Mouse (Mus musculus) embryonic facial prominence, embryonic 14.5 days (tissue): ENCODE results near the gene Fra10ac1. TPM values are rescaled to one million over a fixed set of nuclear protein-coding genes. Genes with fewer than 3 reads are reported as not detected.

Experiments used
- ATAC-seq: fragments of 200-750 bp; cut with Nextera tagmentation; 2 replicates; pipeline ENCODE4 v1.8.0; 2017; ENCODE audit warnings: low read depth, moderate number of reproducible peaks, moderate TSS enrichment
- DNase-seq: peaks from one replicate; pipeline ENCODE4 v3.0.0-alpha.2; 2015; ENCODE audit warnings: low spot score
- H3K27ac ChIP-seq: fragments of 300-500 bp; sonication (generic); replicated peaks from 2 replicates; pipeline ENCODE4 v1.5.1; 2014; ENCODE audit warnings: low read depth, mild to moderate bottlenecking, low read length, moderate library complexity
- H3K27me3 ChIP-seq: fragments of 300-500 bp; sonication (generic); replicated peaks from 2 replicates; pipeline ENCODE4 v1.6.1; 2014; ENCODE audit warnings: low read length; ENCODE audit not compliant: control insufficient read depth, insufficient read depth
- H3K36me3 ChIP-seq: fragments of 300-500 bp; sonication (generic); 2 replicates; pipeline ENCODE4 v1.6.1; 2014; ENCODE audit warnings: low read length, mixed read lengths; ENCODE audit not compliant: control insufficient read depth, insufficient read depth
- H3K4me1 ChIP-seq: fragments of 300-500 bp; sonication (generic); 2 replicates; pipeline ENCODE4 v1.6.1; 2014; ENCODE audit warnings: antibody characterized with exemption, low read length; ENCODE audit not compliant: control insufficient read depth, insufficient read depth
- H3K4me2 ChIP-seq: fragments of 300-500 bp; sonication (generic); 2 replicates; pipeline ENCODE4 v1.6.1; 2014; ENCODE audit warnings: low read depth, mild to moderate bottlenecking, low read length, moderate library complexity, mixed read lengths
- H3K4me3 ChIP-seq: fragments of 300-500 bp; sonication (generic); 2 replicates; pipeline ENCODE4 v1.5.1; 2014; ENCODE audit warnings: low read depth, mild to moderate bottlenecking, low read length
- H3K9ac ChIP-seq: fragments of 300-500 bp; sonication (generic); 2 replicates; pipeline ENCODE4 v1.6.1; 2014; ENCODE audit warnings: low read depth, mild to moderate bottlenecking, low read length, moderate library complexity, mixed read lengths
- H3K9me3 ChIP-seq: fragments of 300-500 bp; sonication (generic); 2 replicates; pipeline ENCODE4 v1.6.1; 2016; ENCODE audit warnings: low read length; ENCODE audit not compliant: control insufficient read depth
- WGBS: fragments of 180-500 bp; shearing (Covaris S2); extraction: QIAGEN DNeasy Blood & Tissue Kit; methylation state at CpG from one replicate; pipeline ENCODE4 v1.1.7; 2014; 5-methylcytosine and 5-hydroxymethylcytosine counted together
- polyA plus RNA-seq: library from polyadenylated mRNA; unstranded; fragments of >200 nt; fragmentation: Nextera tagmentation; extraction: Ambion mirVana; gene quantifications from 2 replicates; pipeline ENCODE4 v1.2.1, GENCODE M21; 2014

The Fra10ac1 gene
- polyA plus RNA-seq, 1 experiment from 2014 or later, result 26.0 TPM

DNA sequence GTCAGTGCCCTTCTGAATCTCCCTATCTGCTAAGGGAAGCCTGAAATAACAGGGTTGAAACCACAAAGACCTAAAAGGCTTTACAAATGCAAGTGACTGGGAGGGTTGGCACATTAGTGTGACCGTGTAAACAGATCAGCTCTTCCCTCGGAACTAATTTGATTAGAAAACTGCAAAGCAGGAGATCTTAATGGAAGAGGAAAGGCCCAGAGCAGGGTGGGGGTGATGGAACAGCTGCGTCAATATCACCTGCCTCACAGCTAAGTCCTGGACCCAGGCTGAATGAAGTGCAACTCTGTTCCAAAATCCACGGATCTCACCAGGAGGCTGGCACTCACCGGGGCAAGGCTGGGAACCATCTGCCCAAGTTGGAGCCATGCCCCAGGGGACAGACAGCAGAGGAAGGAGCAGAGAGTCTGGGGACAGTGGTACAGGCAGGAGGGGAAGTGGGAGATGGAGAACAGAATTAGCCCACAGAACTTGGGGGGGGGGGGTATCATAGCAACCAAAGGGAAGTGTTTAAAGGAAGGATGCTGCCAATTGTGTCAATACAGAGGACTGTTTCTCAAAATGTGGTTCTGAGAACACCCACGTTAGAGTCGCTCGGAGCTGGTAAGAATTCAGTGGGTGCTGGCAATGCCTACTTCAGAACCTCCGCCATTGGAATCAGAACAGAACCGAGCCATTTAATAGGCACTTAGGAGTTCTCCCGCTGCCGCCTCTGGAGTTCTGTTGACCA, 14.4 kb upstream of the Fra10ac1 start:
- no peak overlapping the region for H3K4me2 ChIP-seq
- no peak overlapping the region for H3K27ac ChIP-seq
- WGBS, result 67% methylated on average over 12 of the region's 12 CpGs
- DNase-seq, result peak; percentile 33
- no peak overlapping the region for H3K4me3 ChIP-seq
- no peak overlapping the region for H3K9ac ChIP-seq
- H3K4me1 ChIP-seq, result no peaks in the 10 kb centered on the region
- ATAC-seq, result peak; percentile 39
- no peaks in the 10 kb centered on the region for H3K9me3 ChIP-seq
- no peaks in the 10 kb centered on the region for H3K36me3 ChIP-seq
- H3K27me3 ChIP-seq, result no peaks in the 10 kb centered on the region

DNA sequence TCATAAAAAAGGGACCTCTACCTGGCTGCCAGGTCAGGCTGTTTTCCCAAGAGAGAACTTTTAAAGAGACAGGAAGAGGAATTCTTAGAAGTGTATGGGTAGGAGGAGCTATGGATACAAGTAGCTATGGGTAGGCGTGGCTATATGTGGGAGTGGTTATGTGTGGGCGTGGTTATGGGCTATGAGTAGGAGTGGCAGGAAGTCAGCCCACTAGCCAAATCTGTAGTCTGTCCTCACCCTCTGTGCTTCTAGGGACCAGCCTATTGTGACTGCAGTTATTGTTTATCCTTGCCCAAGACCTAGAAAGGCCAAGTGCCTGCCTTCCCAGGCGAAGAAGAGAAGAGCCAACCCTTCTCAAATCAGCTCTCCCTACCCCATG, 13.9 kb upstream of the Fra10ac1 start:
- 52% methylated on average over 3 of the region's 3 CpGs for WGBS
- peak; percentile 24 for DNase-seq
- H3K4me3 ChIP-seq, result no peak overlapping the region

DNA sequence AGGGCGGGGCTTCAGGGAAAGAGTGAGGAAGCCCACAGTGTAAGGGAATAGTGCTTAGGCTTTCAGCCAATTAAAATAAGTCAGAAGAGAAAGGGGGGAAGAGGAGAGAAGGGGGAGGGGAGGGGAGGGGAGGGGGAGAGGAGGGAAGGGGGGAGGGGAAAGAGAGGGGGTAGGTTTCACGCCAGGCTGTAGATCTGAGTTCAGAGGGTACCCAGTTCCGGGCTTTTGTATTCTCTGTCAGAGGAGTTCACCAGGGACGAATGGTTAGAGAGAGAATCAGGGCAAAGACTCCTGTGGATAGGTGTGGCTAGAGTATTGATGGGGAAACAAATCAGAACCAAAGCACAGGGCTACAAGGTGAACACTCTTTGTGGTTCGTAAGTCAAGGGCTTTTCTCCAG, 12.6 kb upstream of the Fra10ac1 start:
- DNase-seq (no peak), ATAC-seq (no peak)
- Histone ChIP-seq H3K4me2 (no peak overlapping the region), H3K27ac (no peak overlapping the region), H3K9me3 (no peaks in the 10 kb centered on the region), H3K4me3 (no peak overlapping the region), H3K4me1 (no peaks in the 10 kb centered on the region), H3K27me3 (no peaks in the 10 kb centered on the region), H3K9ac (no peak overlapping the region), H3K36me3 (no peaks in the 10 kb centered on the region)
- 80% methylated on average over 5 of the region's 5 CpGs for WGBS

More for the DNA sequence above, 13.9 kb upstream of the Fra10ac1 start:
- no peaks in the 10 kb centered on the region for H3K9me3 ChIP-seq
- H3K27ac ChIP-seq, result no peak overlapping the region
- no peaks in the 10 kb centered on the region for H3K4me1 ChIP-seq
- no peaks in the 10 kb centered on the region for H3K27me3 ChIP-seq
- ATAC-seq, result peak; percentile 58
- no peak overlapping the region for H3K9ac ChIP-seq
- H3K4me2 ChIP-seq, result no peak overlapping the region
- H3K36me3 ChIP-seq, result no peaks in the 10 kb centered on the region

DNA sequence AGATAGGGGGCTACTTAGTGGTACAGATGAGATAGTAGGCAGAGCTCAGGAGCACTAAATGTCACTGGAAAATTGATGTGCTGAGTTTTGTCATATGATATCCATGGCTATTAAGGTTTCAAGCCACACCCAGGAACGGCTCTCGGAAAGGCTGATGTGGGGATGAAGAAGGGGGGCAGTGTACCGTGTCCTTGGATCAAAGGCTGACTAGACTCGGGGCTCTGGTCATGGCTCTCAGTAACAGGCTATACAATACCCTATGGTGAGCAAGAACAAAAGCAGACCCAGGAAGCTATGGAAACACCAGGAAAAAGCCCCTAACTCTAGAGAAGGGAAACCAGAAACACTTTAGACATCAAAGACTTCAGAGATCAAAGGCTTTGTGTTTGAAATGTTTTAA, 8.6 kb upstream of the Fra10ac1 start:
- Histone ChIP-seq H3K27ac (no peak overlapping the region), H3K36me3 (no peaks in the 10 kb centered on the region), H3K27me3 (no peaks in the 10 kb centered on the region), H3K4me3 (no peak overlapping the region), H3K4me1 (no peaks in the 10 kb centered on the region), H3K4me2 (no peak overlapping the region), H3K9ac (no peak overlapping the region), H3K9me3 (0 out of 2 replicates have a peak, but pooled peaks cover 3% of the 10 kb centered on the region)
- ATAC-seq, result 0 out of 2 replicates have a peak, but pooled peaks have one; percentile 12
- WGBS, result 16% methylated on average over 4 of the region's 4 CpGs
- DNase-seq, result no peak

DNA sequence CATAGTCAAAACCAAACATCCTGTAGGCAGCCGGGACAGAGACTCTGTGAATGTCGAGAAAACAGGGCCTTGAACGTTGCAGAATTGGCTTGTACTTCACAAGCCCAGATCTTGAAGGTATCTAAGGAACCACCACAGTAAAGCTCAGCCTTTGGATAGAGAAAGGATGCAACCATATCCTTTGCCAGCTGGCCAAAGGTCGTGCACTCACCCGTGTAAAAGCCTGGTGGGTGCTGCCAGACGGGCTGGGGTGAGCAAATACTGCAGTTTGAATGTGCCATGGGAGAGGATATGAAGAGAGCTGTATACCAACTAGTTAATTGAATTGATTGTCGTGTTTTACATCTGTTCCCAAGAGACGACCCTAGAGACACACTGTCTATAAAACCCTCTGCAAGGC, 8.1 kb upstream of the Fra10ac1 start:
- no peak overlapping the region for H3K4me2 ChIP-seq
- no peaks in the 10 kb centered on the region for H3K27me3 ChIP-seq
- no peaks in the 10 kb centered on the region for H3K4me1 ChIP-seq
- H3K9ac ChIP-seq, result no peak overlapping the region
- ATAC-seq (0 out of 2 replicates have a peak, but pooled peaks have one; percentile 33), DNase-seq (no peak)
- 56% methylated on average over 8 of the region's 8 CpGs for WGBS
- no peak overlapping the region for H3K4me3 ChIP-seq
- H3K9me3 ChIP-seq, result 0 out of 2 replicates have a peak, but pooled peaks cover 3% of the 10 kb centered on the region
- H3K36me3 ChIP-seq, result no peaks in the 10 kb centered on the region
- no peak overlapping the region for H3K27ac ChIP-seq

DNA sequence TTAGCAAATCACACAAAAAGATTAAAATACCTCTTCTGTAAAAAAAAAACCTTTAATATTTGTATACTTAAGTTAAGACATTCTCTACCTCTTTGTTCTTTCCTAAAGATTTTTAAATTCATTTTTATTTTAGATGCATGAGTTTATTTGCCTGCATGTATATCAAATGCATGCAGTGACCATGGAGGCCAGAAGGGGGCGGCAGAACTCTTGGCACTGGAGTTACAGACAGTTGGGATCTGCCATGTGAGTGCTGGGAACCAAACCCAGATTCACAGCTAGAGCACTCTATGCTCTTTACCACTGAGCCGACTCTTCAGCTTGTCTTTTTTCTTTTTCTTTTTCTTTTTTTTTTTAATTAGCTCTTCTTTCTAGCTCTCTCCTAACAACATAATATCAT, 4.7 kb upstream of the Fra10ac1 start:
- H3K4me2 ChIP-seq, result no peak overlapping the region
- H3K4me3 ChIP-seq, result no peak overlapping the region
- no peaks in the 10 kb centered on the region for H3K4me1 ChIP-seq
- H3K27me3 ChIP-seq, result no peaks in the 10 kb centered on the region
- DNase-seq (no peak), ATAC-seq (no peak)
- H3K9ac ChIP-seq, result no peak overlapping the region
- H3K36me3 ChIP-seq, result no peaks in the 10 kb centered on the region
- 56% methylated on average over 2 of the region's 2 CpGs for WGBS
- no peak overlapping the region for H3K27ac ChIP-seq
- H3K9me3 ChIP-seq, result 0 out of 2 replicates have a peak, but pooled peaks cover 3% of the 10 kb centered on the region

DNA sequence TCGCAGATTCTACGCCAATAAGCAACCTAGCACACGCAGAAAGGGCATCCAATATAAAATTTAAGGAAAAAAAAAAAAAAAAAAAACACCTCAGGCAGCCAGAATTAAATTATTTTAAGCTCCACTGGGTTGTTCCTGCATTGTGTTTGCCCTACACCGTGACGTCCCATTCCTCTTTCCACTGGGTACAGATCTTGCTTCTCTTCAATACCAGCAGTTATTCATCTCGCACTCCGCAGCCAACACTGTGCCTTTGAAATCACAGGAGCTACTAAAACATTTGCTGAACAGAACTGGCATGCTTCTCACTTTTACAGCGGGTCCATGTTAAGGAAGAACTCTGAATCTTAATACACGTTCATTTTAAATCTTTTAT, 717 bp upstream of the Fra10ac1 start:
- WGBS, result 14% methylated on average over 9 of the region's 9 CpGs
- Histone ChIP-seq H3K27me3 (no peaks in the 10 kb centered on the region), H3K27ac (peak overlapping the region; percentile 71; the same call in 1 of the 2 replicates), H3K36me3 (no peaks in the 10 kb centered on the region), H3K9ac (peak overlapping the region; percentile 76), H3K4me3 (peak overlapping the region; percentile 74), H3K4me1 (peaks cover 5% of the 10 kb centered on the region; the same call in 1 of the 2 replicates), H3K4me2 (peak overlapping the region; percentile 89), H3K9me3 (0 out of 2 replicates have a peak, but pooled peaks cover 3% of the 10 kb centered on the region)
- DNase-seq (no peak), ATAC-seq (no peak)

DNA sequence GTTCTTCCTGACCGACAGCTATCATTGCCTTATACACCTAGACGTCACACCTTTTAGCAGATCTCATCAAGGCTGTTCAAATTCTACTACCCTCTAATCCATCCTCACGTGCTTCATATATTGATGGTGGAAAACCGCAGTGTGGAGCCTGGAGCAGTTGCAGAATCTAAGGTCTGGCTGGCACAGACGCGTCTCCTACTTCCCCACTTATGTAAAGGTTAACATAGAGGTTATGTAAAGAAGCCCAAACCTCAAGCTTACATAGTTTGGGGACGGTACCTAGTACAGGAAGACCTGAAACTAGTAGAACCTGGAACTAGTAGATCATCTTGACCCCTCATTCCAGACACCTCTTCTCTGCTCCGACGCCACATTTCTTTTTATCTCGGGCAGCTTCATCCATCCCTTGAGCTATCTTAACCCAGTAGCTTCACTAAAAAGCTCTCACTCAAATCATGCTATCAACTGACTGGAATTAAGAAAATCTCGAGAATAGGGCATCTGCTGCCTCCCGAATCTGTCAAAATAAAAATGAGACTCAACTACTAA, 526 bp downstream of the Fra10ac1 start:
- Histone ChIP-seq H3K9me3 (no peaks in the 10 kb centered on the region), H3K4me1 (peaks cover 5% of the 10 kb centered on the region; the same call in 1 of the 2 replicates), H3K4me2 (peak overlapping the region; percentile 89), H3K27ac (peak overlapping the region; percentile 71), H3K36me3 (peaks cover 6% of the 10 kb centered on the region; the same call in 1 of the 2 replicates), H3K4me3 (peak overlapping the region; percentile 74), H3K27me3 (no peaks in the 10 kb centered on the region), H3K9ac (peak overlapping the region; percentile 76)
- ATAC-seq (peak; percentile 16; the same call in 1 of the 2 replicates), DNase-seq (no peak)
- 13% methylated on average over 12 of the region's 12 CpGs for WGBS
